Mouse (Mus musculus) limb, embryonic 11.5 days (tissue): ENCODE measurements around the gene Khk. TPM values are rescaled to one million over a fixed set of nuclear protein-coding genes. Genes with fewer than 3 reads are reported as not detected.

ENCODE experiments used
- ATAC-seq: fragments of 200-750 bp; cut with Nextera tagmentation; 2 replicates; pipeline ENCODE4 v1.8.0; 2017; ENCODE audit warnings: low read depth; ENCODE audit not compliant: insufficient number of reproducible peaks, low FRiP score, low TSS enrichment
- DNase-seq: peaks from one replicate; pipeline ENCODE4 v3.0.0-alpha.2; 2015; ENCODE audit warnings: low spot score
- H3K27ac ChIP-seq: fragments of 300-500 bp; sonication (generic); replicated peaks from 2 replicates; pipeline ENCODE4 v1.5.1; 2014; ENCODE audit warnings: low read depth, mild to moderate bottlenecking, low read length
- H3K27me3 ChIP-seq: fragments of 300-500 bp; sonication (generic); 2 replicates; pipeline ENCODE4 v1.6.1; 2014; ENCODE audit warnings: mild to moderate bottlenecking, low read length, mixed read lengths; ENCODE audit not compliant: control insufficient read depth, insufficient read depth
- H3K36me3 ChIP-seq: fragments of 300-500 bp; sonication (generic); 2 replicates; pipeline ENCODE4 v1.6.1; 2014; ENCODE audit warnings: mild to moderate bottlenecking, low read length, moderate library complexity, mixed read lengths; ENCODE audit not compliant: control insufficient read depth, insufficient read depth
- H3K4me1 ChIP-seq: fragments of 300-500 bp; sonication (generic); 2 replicates; pipeline ENCODE4 v1.6.1; 2014; ENCODE audit warnings: low read length, mixed read lengths; ENCODE audit not compliant: control insufficient read depth, insufficient read depth
- H3K4me2 ChIP-seq: fragments of 300-500 bp; sonication (generic); 2 replicates; pipeline ENCODE4 v1.6.1; 2014; ENCODE audit warnings: low read depth, mild to moderate bottlenecking, moderate library complexity; ENCODE audit not compliant: severe bottlenecking
- H3K4me3 ChIP-seq: fragments of 300-500 bp; sonication (generic); 2 replicates; pipeline ENCODE4 v1.5.1; 2014; ENCODE audit warnings: low read depth, low read length
- H3K9ac ChIP-seq: fragments of 300-500 bp; sonication (generic); 2 replicates; pipeline ENCODE4 v1.6.1; 2014; ENCODE audit warnings: mild to moderate bottlenecking, low read length
- H3K9me3 ChIP-seq: fragments of 300-500 bp; sonication (generic); 2 replicates; pipeline ENCODE4 v1.6.1; 2016; ENCODE audit warnings: low read length; ENCODE audit not compliant: control insufficient read depth
- WGBS: fragments of 180-500 bp; shearing (Covaris S2); extraction: QIAGEN DNeasy Blood & Tissue Kit; methylation state at CpG from one replicate; pipeline ENCODE4 v1.1.7; 2014; 5-methylcytosine and 5-hydroxymethylcytosine counted together
- polyA plus RNA-seq: library from polyadenylated mRNA; unstranded; fragments of >200 nt; fragmentation: Nextera tagmentation; extraction: Ambion mirVana; gene quantifications from 2 replicates; pipeline ENCODE4 v1.2.1, GENCODE M21; 2014

Gene Khk
- polyA plus RNA-seq, 1 experiment from 2014 or later: 7.9 TPM

GRCm38 (mm10) chr5:30933705-30934104 is 12.5 kb downstream of the Khk start:
- Histone ChIP-seq H3K36me3 (no peaks in the 10 kb centered on the region), H3K4me3 (no peak overlapping the region), H3K4me2 (no peak overlapping the region), H3K4me1 (no peaks in the 10 kb centered on the region), H3K27ac (no peak overlapping the region), H3K27me3 (no peaks in the 10 kb centered on the region), H3K9ac (no peak overlapping the region), H3K9me3 (no peaks in the 10 kb centered on the region)
- WGBS: 73% methylated on average over 5 of the region's 5 CpGs
- DNase-seq (no peak), ATAC-seq (no peak)

DNA sequence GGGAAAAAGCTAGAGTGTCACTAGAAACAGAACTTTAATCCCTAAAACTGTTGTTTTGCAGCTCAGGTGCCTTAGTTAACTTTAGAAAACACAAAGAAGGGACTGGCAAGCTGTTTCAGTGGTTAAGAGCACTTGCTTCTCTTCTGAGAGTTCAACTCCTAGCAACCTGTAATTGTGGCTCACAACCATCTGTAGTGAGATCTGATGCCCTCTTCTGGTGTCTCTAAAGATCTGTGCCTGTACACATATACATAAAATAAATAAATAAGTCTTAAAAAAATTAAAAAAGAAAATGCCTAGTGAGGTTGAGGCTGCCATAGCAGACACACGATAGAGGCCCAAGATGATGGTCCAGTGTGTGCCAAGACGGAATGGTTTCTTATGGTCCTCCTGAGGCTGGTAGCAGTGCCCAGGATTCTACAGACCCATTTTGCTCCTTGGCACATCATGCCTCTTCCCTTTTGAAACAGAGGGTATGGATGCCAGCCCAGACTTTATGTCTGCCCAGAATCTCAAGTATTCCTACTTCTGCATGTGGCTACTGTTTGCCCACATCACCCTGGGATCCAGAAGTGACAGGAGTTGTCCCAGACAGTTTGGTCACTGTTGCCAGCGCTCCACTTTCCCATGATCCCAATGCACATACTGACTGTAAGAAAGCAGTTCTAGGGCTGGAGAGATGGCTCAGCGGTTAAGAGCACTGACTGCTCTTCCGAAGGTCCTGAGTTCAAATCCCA is 13.7 kb downstream of the Khk start:
- 88% methylated on average over 5 of the region's 5 CpGs for WGBS

GRCm38 (mm10) chr5:30943004-30943403 is 21.8 kb downstream of the Khk start:
- no peak overlapping the region for H3K9ac ChIP-seq
- no peak overlapping the region for H3K4me3 ChIP-seq
- 92% methylated on average over 2 of the region's 2 CpGs for WGBS
- no peak for ATAC-seq
- H3K9me3 ChIP-seq: no peaks in the 10 kb centered on the region
- no peaks in the 10 kb centered on the region for H3K27me3 ChIP-seq
- no peak for DNase-seq
- H3K4me1 ChIP-seq: 0 out of 2 replicates have a peak, but pooled peaks cover 2% of the 10 kb centered on the region
- H3K27ac ChIP-seq: no peak overlapping the region
- H3K4me2 ChIP-seq: no peak overlapping the region
- H3K36me3 ChIP-seq: no peaks in the 10 kb centered on the region

More for the DNA sequence above, 13.7 kb downstream of the Khk start:
- H3K9ac ChIP-seq: no peak overlapping the region
- H3K36me3 ChIP-seq: no peaks in the 10 kb centered on the region
- H3K27ac ChIP-seq: no peak overlapping the region
- no peaks in the 10 kb centered on the region for H3K9me3 ChIP-seq
- no peak overlapping the region for H3K4me2 ChIP-seq
- no peak overlapping the region for H3K4me3 ChIP-seq
- no peaks in the 10 kb centered on the region for H3K27me3 ChIP-seq
- no peak for ATAC-seq
- H3K4me1 ChIP-seq: no peaks in the 10 kb centered on the region
- DNase-seq: no peak

- H3K4me2 ChIP-seq: no peak overlapping the region
- no peak overlapping the region for H3K4me3 ChIP-seq
- 0 out of 2 replicates have a peak, but pooled peaks cover 2% of the 10 kb centered on the region for H3K4me1 ChIP-seq
- no peaks in the 10 kb centered on the region for H3K27me3 ChIP-seq
- no peak for ATAC-seq
- no peak overlapping the region for H3K27ac ChIP-seq
- H3K36me3 ChIP-seq: no peaks in the 10 kb centered on the region
- 85% methylated on average over 6 of the region's 6 CpGs for WGBS
- DNase-seq: no peak
- H3K9ac ChIP-seq: no peak overlapping the region
- H3K9me3 ChIP-seq: no peaks in the 10 kb centered on the region
Observed at GRCm38 (mm10) chr5:30944344-30944743, 23.1 kb downstream of the Khk start.

DNA sequence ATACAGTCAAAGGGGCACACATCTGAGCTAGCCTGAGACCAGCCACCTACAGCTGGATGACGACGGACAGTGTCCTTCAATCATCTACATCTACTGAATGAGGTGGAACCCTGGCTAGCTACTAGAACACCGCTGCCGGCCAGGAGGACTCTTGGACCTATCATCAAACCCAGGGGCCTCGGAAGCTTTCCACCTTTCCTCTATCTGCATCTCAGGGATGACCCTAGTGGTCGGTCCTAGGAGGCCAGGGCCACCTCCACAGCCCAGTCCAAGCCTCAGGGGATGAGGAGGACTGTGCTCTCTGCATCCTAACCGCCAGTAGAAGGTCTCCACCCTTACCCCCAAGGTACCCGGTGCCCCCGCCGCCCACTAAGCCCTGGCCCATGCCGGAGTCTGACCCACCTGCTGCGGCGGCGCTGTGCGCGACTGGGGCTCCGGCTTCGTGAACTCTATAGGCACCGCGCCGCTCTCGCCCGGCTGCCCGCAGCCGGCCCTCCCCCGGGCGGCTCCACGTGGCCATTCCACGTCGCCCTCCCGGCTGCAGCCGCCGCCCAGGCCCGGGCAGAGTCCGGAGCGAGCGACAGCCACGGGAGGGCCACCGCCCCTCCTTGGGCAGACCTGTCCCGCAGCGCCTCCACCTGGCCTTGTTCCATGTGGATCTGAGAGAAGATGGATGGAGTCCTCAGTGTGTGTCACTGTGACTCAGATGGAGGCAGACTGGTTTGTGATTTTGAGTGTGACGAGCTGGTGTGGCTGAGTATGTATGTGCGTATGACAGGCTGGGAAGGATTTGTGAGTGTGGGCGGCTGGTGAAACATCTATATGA is 23.9 kb downstream of the Khk start, which contains the start of gene Cgref1:
Gene Cgref1 (minus strand): TSS at position 636 of the 826 bp plus-strand sequence.
- no peaks in the 10 kb centered on the region for H3K27me3 ChIP-seq
- peak within 1 kb of the TSS; percentile 35 for H3K4me3 ChIP-seq
- 0 out of 2 replicates have a peak, but pooled peaks have one; percentile 22 for ATAC-seq
- DNase-seq: peak; percentile 68
- WGBS: 5% methylated on average over 44 of the region's 44 CpGs
- peak within 1 kb of the TSS; percentile 75 for H3K4me2 ChIP-seq
- H3K9ac ChIP-seq: peak within 1 kb of the TSS; percentile 53
- H3K4me1 ChIP-seq: 0 out of 2 replicates have a peak, but pooled peaks cover 2% of the 10 kb centered on the region
- no peaks in the 10 kb centered on the region for H3K9me3 ChIP-seq
- H3K27ac ChIP-seq: no peak within 1 kb of the TSS
- no peaks in the 10 kb centered on the region for H3K36me3 ChIP-seq

DNA sequence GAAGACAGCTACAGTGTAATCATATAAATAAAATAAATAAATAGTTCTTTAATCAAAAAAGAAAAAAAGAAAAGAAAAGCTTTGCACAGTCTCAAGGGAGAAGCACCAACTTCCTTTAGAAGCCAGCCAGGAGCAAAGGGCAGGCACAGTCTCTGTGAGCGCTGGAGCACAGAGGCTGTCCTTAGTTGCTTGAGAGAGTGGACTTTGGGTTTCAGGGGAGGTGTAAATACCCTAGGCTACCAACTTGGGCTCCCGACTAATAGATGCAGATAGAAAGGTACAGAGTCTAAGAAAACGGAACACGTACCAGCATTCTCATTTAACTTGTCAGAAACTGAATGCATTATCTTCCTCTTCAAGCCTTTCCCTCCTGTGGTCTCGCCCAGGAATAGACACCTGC is 27.4 kb downstream of the Khk start:
- DNase-seq (no peak), ATAC-seq (no peak)
- no peak overlapping the region for H3K9ac ChIP-seq
- no peaks in the 10 kb centered on the region for H3K27me3 ChIP-seq
- WGBS: 75% methylated on average over 5 of the region's 5 CpGs
- H3K4me1 ChIP-seq: 0 out of 2 replicates have a peak, but pooled peaks cover 2% of the 10 kb centered on the region
- no peaks in the 10 kb centered on the region for H3K9me3 ChIP-seq
- H3K27ac ChIP-seq: no peak overlapping the region
- no peak overlapping the region for H3K4me3 ChIP-seq
- H3K36me3 ChIP-seq: no peaks in the 10 kb centered on the region; the same call in 1 of the 2 replicates
- H3K4me2 ChIP-seq: no peak overlapping the region

DNA sequence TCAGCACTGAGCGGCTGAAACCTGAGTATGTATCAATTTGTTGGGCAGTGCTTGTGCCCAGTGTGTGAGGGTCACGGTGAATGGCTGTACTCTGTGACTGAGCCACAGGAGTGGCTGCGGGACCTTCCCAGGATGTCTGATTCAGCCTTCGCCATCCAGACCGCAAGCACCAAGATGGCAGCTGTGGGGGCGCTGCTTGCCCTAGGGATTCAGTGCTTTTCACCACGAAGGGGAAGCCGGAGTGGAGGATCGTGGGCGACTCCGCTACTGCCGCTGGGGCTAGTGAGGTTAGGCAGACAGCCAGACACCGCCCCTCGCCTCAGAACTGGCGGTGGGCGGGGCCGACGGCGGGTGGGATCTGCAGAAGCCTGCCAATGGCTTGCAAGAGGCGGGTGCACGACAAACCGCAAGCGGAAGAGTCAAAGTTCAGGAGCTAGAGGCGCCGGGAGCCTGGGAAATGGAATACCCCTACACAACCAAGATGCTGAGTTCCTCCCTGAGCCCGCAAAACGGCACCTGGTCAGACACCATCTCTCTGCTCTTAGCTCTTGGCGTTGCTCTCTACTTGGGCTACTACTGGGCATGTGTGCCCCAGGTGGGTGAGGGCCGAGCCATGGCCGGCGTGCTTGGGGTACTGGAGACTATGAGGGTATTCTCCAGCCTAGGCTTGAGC is 28.6 kb downstream of the Khk start:
- Histone ChIP-seq H3K9ac (peak overlapping the region; percentile 58), H3K9me3 (no peaks in the 10 kb centered on the region), H3K27me3 (no peaks in the 10 kb centered on the region), H3K36me3 (peaks cover 8% of the 10 kb centered on the region; the same call in 1 of the 2 replicates), H3K27ac (peak overlapping the region; percentile 38; the same call in 1 of the 2 replicates), H3K4me2 (peak overlapping the region; percentile 85), H3K4me1 (0 out of 2 replicates have a peak, but pooled peaks cover 2% of the 10 kb centered on the region), H3K4me3 (peak overlapping the region; percentile 46)
- peak; percentile 90 for ATAC-seq
- WGBS: under 1% methylated on average over 31 of the region's 31 CpGs
- DNase-seq: peak; percentile 96

DNA sequence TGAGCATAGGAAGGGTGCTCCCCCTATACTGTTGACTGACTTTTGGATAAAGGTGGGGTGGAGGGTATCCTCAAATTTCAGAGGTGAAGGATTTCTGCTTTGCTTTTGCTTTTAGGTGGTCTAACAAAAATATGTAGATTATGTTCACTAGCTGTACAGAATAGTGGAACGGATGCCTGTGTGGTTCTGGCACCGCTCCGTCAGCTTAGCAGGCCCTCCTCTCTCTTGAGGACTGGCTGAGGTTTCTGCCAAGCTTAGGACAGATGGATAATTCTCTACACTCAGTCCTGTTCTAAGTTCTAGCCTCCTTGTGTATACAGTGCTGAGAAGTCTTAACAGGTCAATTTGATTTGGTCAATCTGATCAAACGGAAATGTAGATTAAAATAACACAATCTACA is 29.2 kb downstream of the Khk start:
- H3K36me3 ChIP-seq: peaks cover 13% of the 10 kb centered on the region; the same call in 1 of the 2 replicates
- H3K9me3 ChIP-seq: no peaks in the 10 kb centered on the region
- ATAC-seq: no peak
- no peaks in the 10 kb centered on the region for H3K27me3 ChIP-seq
- H3K27ac ChIP-seq: no peak overlapping the region
- H3K4me3 ChIP-seq: peak overlapping the region; percentile 46
- H3K4me2 ChIP-seq: peak overlapping the region; percentile 85
- H3K9ac ChIP-seq: no peak overlapping the region; the same call in 1 of the 2 replicates
- no peaks in the 10 kb centered on the region for H3K4me1 ChIP-seq
- 69% methylated on average over 4 of the region's 4 CpGs for WGBS
- DNase-seq: no peak
